Mouse (Mus musculus) spleen, adult 2 months (tissue): Measurements from ENCODE around the gene Gatd1.

Experiments used
- CTCF ChIP-seq: fragments of 200-500 bp; IDR thresholded peaks from 2 replicates; pipeline ENCODE4 v1.5.1; 2011; ENCODE audit warnings: mild to moderate bottlenecking, inconsistent platforms; ENCODE audit not compliant: insufficient read depth, insufficient read length, insufficient replicate concordance; ENCODE audit errors: extremely low read depth
- POLR2A ChIP-seq: fragments of 200-500 bp; IDR thresholded peaks from 2 replicates; pipeline ENCODE4 v1.6.1; 2011; ENCODE audit warnings: low read depth, low read length, inconsistent platforms

GRCm38 (mm10) chr7:141432186-141432611, 18.3 kb upstream of the Gatd1 start:
- no peak for TF ChIP-seq CTCF
- TF ChIP-seq POLR2A = no peak
